Mouse (Mus musculus) ES-E14 (cell line): ENCODE results near the gene Robo4.

Experiments
- HCFC1 ChIP-seq: IDR thresholded peaks from 2 replicates; pipeline ENCODE4 v1.6.1; 2012; ENCODE audit warnings: low read length, inconsistent platforms, borderline replicate concordance; ENCODE audit not compliant: insufficient read depth
- ZNF384 ChIP-seq: IDR thresholded peaks from 2 replicates; pipeline ENCODE4 v1.6.1; 2012; ENCODE audit warnings: low read depth, low read length, inconsistent platforms

DNA sequence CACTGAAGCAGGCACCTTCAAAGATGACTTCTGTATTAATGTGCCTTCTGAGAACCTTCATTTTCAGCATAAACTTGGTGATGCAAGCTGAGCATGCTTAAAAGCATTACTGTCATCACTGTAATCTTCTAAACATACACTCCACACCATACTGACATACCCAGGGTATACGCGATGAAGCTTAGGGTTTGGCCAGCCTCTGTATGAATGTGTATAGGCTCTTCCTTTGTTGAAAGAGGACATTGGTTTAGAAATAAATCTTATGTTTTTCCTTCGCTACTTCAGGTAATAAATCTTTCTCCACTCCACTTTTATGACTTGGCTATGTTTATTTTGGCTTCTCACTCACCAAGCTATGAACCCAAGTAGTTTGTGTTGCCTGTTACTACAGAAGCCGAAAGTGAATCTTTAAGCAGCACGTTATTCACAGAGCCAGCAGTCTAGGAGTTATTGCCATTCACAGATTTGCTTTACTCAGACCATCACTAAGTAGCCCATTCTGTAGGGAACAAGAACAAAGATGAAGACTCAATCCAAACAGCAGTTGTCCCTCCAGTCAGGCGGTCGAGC, 30.4 kb upstream of the Robo4 start:
- no peak for TF ChIP-seq ZNF384
- no peak for TF ChIP-seq HCFC1
